Mouse (Mus musculus): Measurements from ENCODE around the gene Zfp69. TPM values are rescaled to one million over a fixed set of nuclear protein-coding genes. Genes with fewer than 3 reads are reported as not detected.

Gene Zfp69
- total RNA-seq, 4 experiments from 2014 or later = 1.5 to 3.4 (median 2.9) TPM

GRCm38 (mm10) chr4:120885208-120886120, 66.0 kb downstream of the Zfp69 start:
- no peak for DNase-seq

DNA sequence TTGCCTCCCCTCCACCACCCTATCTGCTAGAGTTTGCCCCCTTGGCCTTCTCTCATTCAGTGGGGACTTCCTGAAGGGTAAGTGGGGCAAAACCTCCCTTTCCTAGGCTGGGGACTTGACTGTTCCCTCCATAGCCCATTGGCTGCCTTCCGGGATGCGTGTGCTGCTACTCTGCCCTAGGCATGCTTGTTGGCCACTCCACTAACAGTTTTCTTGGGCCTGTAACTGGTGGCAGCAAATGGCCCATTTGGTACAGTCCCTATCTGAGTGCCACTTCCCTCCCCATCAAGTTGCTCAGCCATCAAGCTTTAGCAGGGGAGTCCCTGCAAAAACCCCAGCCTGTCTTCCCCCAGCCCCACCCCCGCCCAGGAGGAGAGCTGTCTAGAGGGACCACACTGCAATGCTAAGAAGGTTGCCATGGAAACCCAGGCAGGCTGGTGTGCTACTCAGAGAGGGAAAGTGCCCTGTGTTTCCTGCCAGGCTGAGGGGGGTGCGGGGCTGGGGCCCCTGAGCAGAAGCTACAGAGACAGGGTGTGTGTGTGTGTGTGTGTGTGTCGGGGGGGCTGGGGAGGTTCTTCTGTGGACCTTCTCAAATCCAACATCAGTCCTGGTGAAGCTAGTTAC, 69.4 kb downstream of the Zfp69 start:
- DNase-seq = no peak

GRCm38 (mm10) chr4:120880731-120881432, 70.6 kb downstream of the Zfp69 start:
- DNase-seq = no peak

Small RNAs within 50 kb of the gene (microRNA-seq; reads per million reads assigned to microRNA genes)
- gene Mir7015 = 0 to 0.35 reads per million in 2 experiments

Other genes starting within 250 kb of the Zfp69 start
- gene Kcnq4, start 203.1 kb downstream of the Zfp69 start, total RNA-seq (2022) = 1 to 10 TPM; 1.8 to 3.5 (median 2.9) TPM
- 10 to 100 TPM; 53.7 to 65.7 (median 59.4) TPM for gene Nfyc, start 120.1 kb downstream of the Zfp69 start, total RNA-seq (2022)
- 10 to 100 TPM; 10.5 to 20.5 (median 15.0) TPM for gene Rims3, start 96.9 kb downstream of the Zfp69 start, total RNA-seq (2022)
- 10 to 100 TPM in 2 of 4 experiments, 1 to 10 TPM in 2; 7.9 to 13.4 (median 10.7) TPM for gene Exo5, start 26.7 kb downstream of the Zfp69 start, total RNA-seq (2022)
- 10 to 100 TPM; 36.5 to 42.7 (median 40.3) TPM for gene Smap2, start 65.5 kb upstream of the Zfp69 start, total RNA-seq (2022)
- under 1 TPM; 0.40 to 0.78 (median 0.57) TPM for gene Col9a2, start 87.7 kb upstream of the Zfp69 start, total RNA-seq (2022)
- 10 to 100 TPM; 54.8 to 69.9 (median 57.0) TPM for gene Zmpste24, start 146.5 kb upstream of the Zfp69 start, total RNA-seq (2022)
- not detected for gene Tmco2, start 157.5 kb upstream of the Zfp69 start, total RNA-seq (2022)